Comparison of ENCODE assay signal across 8 mouse cellular contexts in the genomic region with DNA sequence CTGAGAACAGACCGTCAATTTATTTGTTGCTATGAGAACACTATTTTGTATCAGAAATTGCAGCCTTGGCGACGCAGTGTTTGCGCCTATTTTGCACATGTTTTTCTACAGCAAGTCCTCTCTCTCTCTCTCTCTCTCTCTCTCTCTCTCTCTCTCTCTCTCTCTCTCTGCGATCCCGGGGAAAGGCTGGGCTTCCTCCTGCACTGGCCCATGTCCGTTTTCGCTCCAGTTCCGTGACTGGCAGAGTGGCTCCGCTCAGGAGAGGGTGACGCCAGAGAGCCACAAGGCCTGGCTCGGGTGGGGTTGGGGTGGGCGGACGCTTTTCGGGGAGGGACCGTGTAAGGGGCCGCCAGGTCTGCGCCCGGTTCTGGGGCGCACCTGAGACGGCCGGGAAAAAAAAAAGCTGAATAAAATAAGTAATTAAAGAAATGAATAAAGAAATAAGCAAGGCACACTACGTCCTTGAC. TPM values are rescaled to one million over a fixed set of nuclear protein-coding genes. Genes with fewer than 3 reads are reported as not detected.
DNase-seq lines count a peak whose midpoint lies in the region; ATAC-seq and TF ChIP-seq lines count a peak whose summit lies in the region.

No protein-coding gene starts in this region.

- peak overlapping the region; percentile 77 for H3K4me3 ChIP-seq in forebrain, embryonic 15.5 days
- peak overlapping the region; percentile 90 for H3K4me3 ChIP-seq in layer of hippocampus, adult 2 months
- peak overlapping the region; percentile 72 for H3K4me3 ChIP-seq in lung, embryonic 14.5 days (ENCODE audit: low read depth, low read length)
- H3K4me3 ChIP-seq in olfactory bulb, adult 2 months (ENCODE audit: insufficient read depth, low read depth, low read length), result peak overlapping the region; percentile 87
- peak overlapping the region; percentile 68 for H3K4me3 ChIP-seq in thymus, adult 2 months (ENCODE audit: control insufficient read depth, insufficient read depth, low read length)

- 0 out of 2 replicates have a peak, but pooled peaks cover 3% of the 10 kb centered on the region for H3K4me1 ChIP-seq in forebrain, embryonic 15.5 days
- no peaks in the 10 kb centered on the region for H3K4me1 ChIP-seq in lung, embryonic 14.5 days (ENCODE audit: insufficient read depth)
- no peaks in the 10 kb centered on the region for H3K4me1 ChIP-seq in olfactory bulb, adult 2 months (ENCODE audit: control insufficient read depth, insufficient read depth, low read length)
- H3K4me1 ChIP-seq in thymus, adult 2 months (replicated peaks; ENCODE audit: control insufficient read depth, insufficient read depth, low read length), result no peaks in the 10 kb centered on the region

- H3K27ac ChIP-seq in forebrain, embryonic 15.5 days (replicated peaks), result peak overlapping the region; percentile 100
- H3K27ac ChIP-seq in layer of hippocampus, adult 2 months, result peak overlapping the region; percentile 100
- peak overlapping the region; percentile 100 for H3K27ac ChIP-seq in lung, embryonic 14.5 days (ENCODE audit: low read depth)
- peak overlapping the region; percentile 99 for H3K27ac ChIP-seq in olfactory bulb, adult 2 months (ENCODE audit: insufficient read depth, low read depth, low read length)
- peak overlapping the region; percentile 90 for H3K27ac ChIP-seq in thymus, adult 2 months (ENCODE audit: control insufficient read depth, insufficient read depth, low read length)

- no peak for TF ChIP-seq CTCF in layer of hippocampus, adult 2 months (conservative IDR thresholded peaks at IDR 0.05)
- no peak for TF ChIP-seq CTCF in lung, embryonic 14.5 days (IDR thresholded peaks at IDR 0.05; ENCODE audit: low read depth)
- no peak for TF ChIP-seq CTCF in olfactory bulb, adult 2 months (IDR thresholded peaks at IDR 0.05; ENCODE audit: insufficient read depth, low read depth, low read length)
- no peak for TF ChIP-seq CTCF in thymus, adult 2 months (IDR thresholded peaks at IDR 0.05; ENCODE audit: borderline replicate concordance, control insufficient read depth, extremely low read depth, insufficient read depth, low read length, poor library complexity)

- peak; percentile 84 for ATAC-seq in forebrain, embryonic 15.5 days (replicated peaks)
- peak; percentile 80 for ATAC-seq in lung, embryonic 14.5 days (ENCODE audit: insufficient read depth)

- peak; percentile 88 for DNase-seq in ES-CJ7 (ENCODE audit: low read depth, low spot score)
- DNase-seq in cerebellum, adult 11 months, result peak; percentile 84
- peak; percentile 78 to 84 for DNase-seq in heart, postnatal 36 days
- DNase-seq in layer of hippocampus, adult 2 months (ENCODE audit: low spot score in 2 of 2), result peak; percentile 72 to 82
- peak; percentile 86 for DNase-seq in lung, embryonic 14.5 days
- DNase-seq in thymus, adult 2 months, result peak; percentile 69

- WGBS in forebrain, embryonic 15.5 days, result under 1% methylated on average over 23 of the region's 23 CpGs
- 1% methylated on average over 23 of the region's 23 CpGs for WGBS in lung, embryonic 14.5 days
- WGBS in olfactory bulb, adult 2 months, result 2% methylated on average over 23 of the region's 23 CpGs
- WGBS in thymus, adult 2 months, result under 1% methylated on average over 23 of the region's 23 CpGs

- H3K27me3 ChIP-seq in forebrain, embryonic 15.5 days, result no peaks in the 10 kb centered on the region
- H3K27me3 ChIP-seq in lung, embryonic 14.5 days (ENCODE audit: insufficient read depth, low read length), result no peaks in the 10 kb centered on the region
- H3K27me3 ChIP-seq in thymus, adult 2 months (ENCODE audit: control insufficient read depth, insufficient read depth, low read length), result no peaks in the 10 kb centered on the region

- no peaks in the 10 kb centered on the region for H3K9me3 ChIP-seq in forebrain, embryonic 15.5 days
- H3K9me3 ChIP-seq in lung, embryonic 14.5 days (ENCODE audit: low read depth, low read length), result no peaks in the 10 kb centered on the region

- TF ChIP-seq POLR2A in olfactory bulb, adult 2 months (IDR thresholded peaks at IDR 0.05; ENCODE audit: insufficient read depth, low read depth, low read length), result peak; percentile 39; the same call in 1 of the 2 replicates
- TF ChIP-seq POLR2A in thymus, adult 2 months (IDR thresholded peaks at IDR 0.05; ENCODE audit: control insufficient read depth, extremely low read depth, insufficient read depth, low read length, poor library complexity), result peak; percentile 49

- peak overlapping the region; percentile 61 for H3K4me2 ChIP-seq in forebrain, embryonic 15.5 days (replicated peaks)
- peak overlapping the region; percentile 75 for H3K4me2 ChIP-seq in lung, embryonic 14.5 days

- intact Hi-C loops in heart, postnatal 36 days (cut with DNase I), result loop anchor here (1.0 kb wide), 2 partner anchors 36 to 87 kb away; no protein-coding TSS in a partner anchor

- H3K9ac ChIP-seq in forebrain, embryonic 15.5 days (replicated peaks), result peak overlapping the region; percentile 87
- peak overlapping the region; percentile 98 for H3K9ac ChIP-seq in lung, embryonic 14.5 days

- no peaks in the 10 kb centered on the region for H3K36me3 ChIP-seq in forebrain, embryonic 15.5 days
- H3K36me3 ChIP-seq in lung, embryonic 14.5 days (ENCODE audit: insufficient read depth), result no peaks in the 10 kb centered on the region
- no peaks in the 10 kb centered on the region for H3K36me3 ChIP-seq in thymus, adult 2 months (ENCODE audit: control insufficient read depth, insufficient read depth, low read length)

RNA-seq across cellular contexts. Expression of gene Efcab2, which starts 0.4 kb away (rescaled TPM):
- polyA plus RNA-seq in forebrain, embryonic 15.5 days (2015; fragmentation: Nextera tagmentation; extraction: Ambion mirVana), result 6.6 and 8.2 TPM in 2 replicates
- 10 to 100 TPM; 77.4 to 81.4 TPM for total RNA-seq in heart, postnatal 36 days (2021)
- total RNA-seq in layer of hippocampus, adult 2 months (2021), result 10 to 100 TPM in 1 of 2 experiments, 1 to 10 TPM in 1; 8.1 to 11.1 TPM
- polyA plus RNA-seq in lung, embryonic 14.5 days (2014; fragmentation: Nextera tagmentation; extraction: Ambion mirVana), result 3.3 and 6.2 TPM in 2 replicates
- polyA plus RNA-seq in olfactory bulb, adult 2 months (2012; ENCODE audit: insufficient read depth, insufficient read length, low replicate concordance, missing spikeins), result not detected in 2 replicates
- 0.13 and 0.49 TPM in 2 replicates for polyA plus RNA-seq in thymus, adult 2 months (2012; rRNA removed)

Comparison
In these comparisons a context has a peak if more than half of its experiments do, and no peak if none do; other contexts are left out.
1. Peak in every context shown above with its lines: DNase-seq, ATAC-seq, H3K4me3 ChIP-seq and H3K27ac ChIP-seq.